Mouse (Mus musculus): ENCODE measurements at regions not wholly inside any gene's neighbourhood (a gene's known extent, or its start where the extent isn't known, plus 50 kb on each side); places are given as distances from the start of the nearest gene placed in this dataset.

- TF ChIP-seq CTCF (IDR thresholded peaks at IDR 0.05; ENCODE audit: low read depth, low read length) (no peak), POLR2A (IDR thresholded peaks at IDR 0.05; ENCODE audit: insufficient read depth, low read length) (no peak)
These were observed 344.0 kb downstream of the Slc4a3 start for GRCm38 (mm10) chr1:75889847-75890591.
